Mouse (Mus musculus): ENCODE measurements around the gene Supt6.

DNA sequence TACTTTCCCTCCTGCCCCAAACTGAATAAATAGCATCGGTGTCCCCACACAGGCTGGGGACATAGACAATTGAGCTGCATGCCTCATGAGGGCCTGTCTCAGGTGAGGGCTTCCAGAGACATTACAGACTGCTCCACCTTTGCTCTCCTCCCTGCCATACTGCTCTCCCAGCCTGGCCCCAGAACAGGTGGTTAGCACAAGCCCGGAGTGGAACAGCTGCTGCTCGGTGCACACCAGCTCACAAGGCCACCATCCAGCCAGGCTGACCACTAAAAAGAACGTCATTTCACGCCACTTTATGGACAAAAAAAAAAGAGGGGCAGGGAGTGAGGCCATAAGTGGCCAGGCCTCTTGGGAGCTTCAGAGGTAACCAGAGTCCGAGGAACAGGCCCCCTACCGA lies 38.6 kb downstream of the Supt6 start:
- TF ChIP-seq CTCF (IDR thresholded peaks at IDR 0.05; ENCODE audit: extremely low read depth, insufficient read depth, low read length): no peak
- no peak for TF ChIP-seq POLR2A (IDR thresholded peaks at IDR 0.05; ENCODE audit: extremely low read depth, insufficient read depth, low read length)
